Mouse (Mus musculus): Measurements from ENCODE around the gene St3gal5. TPM values are rescaled to one million over a fixed set of nuclear protein-coding genes. Genes with fewer than 3 reads are reported as not detected.
A peak's percentile ranks its signal among the peaks of the same experiment; 100 is the strongest.

St3gal5 gene
- polyA plus RNA-seq, 1 experiment from 2014 or later: 31.4 TPM

DNA sequence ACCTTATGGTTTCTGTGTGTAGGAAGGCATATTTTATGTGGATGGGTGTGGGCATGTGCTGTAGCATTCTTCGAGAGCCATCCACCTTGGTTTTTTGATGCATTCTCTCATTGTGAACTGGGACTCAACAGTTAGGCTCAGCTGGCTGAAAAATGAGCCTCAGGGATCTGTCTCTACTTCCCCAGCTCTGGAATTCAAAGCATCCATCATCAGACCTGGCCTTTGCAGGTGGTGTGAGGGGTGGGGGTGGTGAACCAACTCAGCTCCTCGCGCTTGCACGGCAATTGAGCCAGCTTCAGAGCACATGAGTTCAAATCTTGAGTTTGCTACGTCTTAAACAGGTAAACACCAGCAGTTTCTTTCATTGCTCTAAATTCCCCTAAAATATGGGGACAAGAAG is 7.5 kb upstream of the St3gal5 start:
- Histone ChIP-seq H3K27me3 (ENCODE audit: control insufficient read depth, insufficient read depth, low read length) (no peaks in the 10 kb centered on the region), H3K36me3 (ENCODE audit: control insufficient read depth, insufficient read depth, low read length) (no peaks in the 10 kb centered on the region), H3K9ac (ENCODE audit: low read depth, low read length) (no peak overlapping the region), H3K4me2 (replicated peaks; ENCODE audit: low read depth, low read length) (no peak overlapping the region), H3K9me3 (ENCODE audit: control insufficient read depth, low read length) (no peaks in the 10 kb centered on the region), H3K27ac (ENCODE audit: low read depth, low read length) (no peak overlapping the region), H3K4me1 (ENCODE audit: control insufficient read depth, insufficient read depth, low read length) (0 out of 2 replicates have a peak, but pooled peaks cover 8% of the 10 kb centered on the region), H3K4me3 (ENCODE audit: low read length) (no peak overlapping the region)
- no peak for ATAC-seq (ENCODE audit: low FRiP score, low TSS enrichment)
- 85% methylated on average over 5 of the region's 5 CpGs for WGBS

DNA sequence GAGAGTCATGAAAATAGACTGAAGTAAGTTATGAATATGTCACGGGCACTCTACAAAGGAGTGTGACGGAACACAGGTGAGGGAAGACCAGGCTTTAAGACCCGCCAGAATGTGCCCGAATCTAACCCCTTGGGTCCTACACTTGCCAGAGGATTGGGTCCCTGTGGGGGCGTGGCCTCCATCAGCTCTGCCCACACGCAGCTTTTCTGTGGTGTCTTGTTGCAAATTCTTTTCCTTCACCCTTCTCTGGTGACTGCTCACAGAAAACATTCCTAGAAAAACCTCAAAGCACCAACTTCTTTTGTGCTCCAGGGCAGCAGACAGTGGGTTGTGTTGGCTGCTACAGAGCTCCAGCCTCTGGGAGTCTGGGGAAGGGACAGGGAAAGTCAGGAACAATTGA is 6.4 kb upstream of the St3gal5 start:
- H3K27ac ChIP-seq (ENCODE audit: low read depth, low read length): no peak overlapping the region
- no peak overlapping the region for H3K9ac ChIP-seq (ENCODE audit: low read depth, low read length)
- H3K4me1 ChIP-seq (ENCODE audit: control insufficient read depth, insufficient read depth, low read length): peaks cover 14% of the 10 kb centered on the region
- ATAC-seq (ENCODE audit: low FRiP score, low TSS enrichment): peak; percentile 44; the same call in 1 of the 2 replicates
- WGBS: 41% methylated on average over 6 of the region's 6 CpGs
- H3K27me3 ChIP-seq (ENCODE audit: control insufficient read depth, insufficient read depth, low read length): no peaks in the 10 kb centered on the region
- H3K4me3 ChIP-seq (ENCODE audit: low read length): no peak overlapping the region
- no peaks in the 10 kb centered on the region for H3K36me3 ChIP-seq (ENCODE audit: control insufficient read depth, insufficient read depth, low read length)
- H3K4me2 ChIP-seq (replicated peaks; ENCODE audit: low read depth, low read length): no peak overlapping the region
- H3K9me3 ChIP-seq (ENCODE audit: control insufficient read depth, low read length): no peaks in the 10 kb centered on the region

DNA sequence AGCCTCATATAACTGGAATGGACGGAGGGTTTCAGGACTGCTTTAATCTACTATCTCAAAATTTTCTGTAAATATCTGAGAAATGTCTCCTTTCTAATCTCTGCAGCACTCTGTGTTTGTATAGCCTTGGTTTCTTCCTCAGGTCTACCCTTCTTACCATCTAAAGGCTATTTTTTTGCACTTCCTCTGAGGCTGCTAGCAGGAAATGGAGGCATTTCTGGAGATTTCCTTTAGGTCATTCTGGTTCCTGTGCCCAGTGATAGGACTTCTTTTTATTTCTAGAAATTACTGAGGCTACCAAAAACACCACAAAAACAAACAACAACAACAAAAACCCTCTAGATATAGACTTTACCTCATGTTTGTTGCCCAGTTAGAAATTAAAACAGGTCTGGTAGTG is 4.3 kb upstream of the St3gal5 start:
- Histone ChIP-seq H3K9ac (ENCODE audit: low read depth, low read length) (no peak overlapping the region), H3K4me2 (replicated peaks; ENCODE audit: low read depth, low read length) (no peak overlapping the region), H3K4me1 (ENCODE audit: control insufficient read depth, insufficient read depth, low read length) (peaks cover 18% of the 10 kb centered on the region), H3K9me3 (ENCODE audit: control insufficient read depth, low read length) (no peaks in the 10 kb centered on the region), H3K4me3 (ENCODE audit: low read length) (no peak overlapping the region), H3K36me3 (ENCODE audit: control insufficient read depth, insufficient read depth, low read length) (no peaks in the 10 kb centered on the region), H3K27ac (ENCODE audit: low read depth, low read length) (peak overlapping the region; percentile 19), H3K27me3 (ENCODE audit: control insufficient read depth, insufficient read depth, low read length) (no peaks in the 10 kb centered on the region)
- no peak for ATAC-seq (ENCODE audit: low FRiP score, low TSS enrichment)
- 83% methylated on average over 1 of the region's 1 CpGs for WGBS

DNA sequence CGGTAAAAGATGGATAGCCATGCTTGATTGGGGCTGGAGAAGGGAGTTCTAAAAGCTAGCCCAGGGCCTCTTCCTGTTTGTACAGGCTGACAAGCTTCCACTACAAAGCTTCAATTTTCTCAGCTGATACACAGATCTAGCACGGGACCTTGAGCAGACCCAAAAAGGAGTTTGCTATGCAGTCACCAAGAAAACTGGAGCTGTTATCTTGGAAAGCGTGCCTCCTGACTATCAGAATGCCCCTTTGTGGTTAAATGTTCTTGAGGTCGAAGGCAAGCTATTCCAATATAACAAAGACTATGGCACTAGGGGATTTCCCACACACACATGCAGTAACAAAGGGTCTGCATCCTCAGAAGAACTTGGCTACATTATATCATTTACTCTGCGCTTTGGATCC is 1.2 kb upstream of the St3gal5 start:
- H3K9ac ChIP-seq (ENCODE audit: low read depth, low read length): no peak overlapping the region
- no peaks in the 10 kb centered on the region for H3K27me3 ChIP-seq (ENCODE audit: control insufficient read depth, insufficient read depth, low read length)
- no peak for ATAC-seq (ENCODE audit: low FRiP score, low TSS enrichment)
- peak overlapping the region; percentile 48; the same call in 1 of the 2 replicates for H3K27ac ChIP-seq (ENCODE audit: low read depth, low read length)
- no peaks in the 10 kb centered on the region for H3K36me3 ChIP-seq (ENCODE audit: control insufficient read depth, insufficient read depth, low read length)
- no peak overlapping the region; the same call in 1 of the 2 replicates for H3K4me2 ChIP-seq (replicated peaks; ENCODE audit: low read depth, low read length)
- no peak overlapping the region for H3K4me3 ChIP-seq (ENCODE audit: low read length)
- no peaks in the 10 kb centered on the region for H3K9me3 ChIP-seq (ENCODE audit: control insufficient read depth, low read length)
- H3K4me1 ChIP-seq (ENCODE audit: control insufficient read depth, insufficient read depth, low read length): peaks cover 35% of the 10 kb centered on the region
- WGBS: 59% methylated on average over 5 of the region's 5 CpGs

DNA sequence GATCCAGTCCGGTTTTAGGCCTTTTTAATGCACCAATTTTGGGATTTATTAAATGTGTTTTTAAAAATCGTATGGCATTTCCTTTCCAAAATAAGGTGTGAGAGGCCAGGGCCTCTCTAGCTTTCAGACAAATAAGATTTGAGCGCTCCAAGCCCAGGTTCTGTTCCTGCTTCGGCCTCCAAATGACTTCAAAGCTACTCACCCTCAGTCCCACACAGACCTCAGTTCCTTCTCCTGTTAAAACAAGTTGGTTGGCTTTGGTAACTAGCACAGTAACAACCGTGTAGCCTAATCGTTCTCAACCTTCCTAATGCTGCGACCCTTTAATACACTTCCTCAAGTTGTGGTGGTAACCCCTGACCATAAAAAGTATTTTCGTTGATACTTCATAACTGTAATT is 723 bp upstream of the St3gal5 start:
- no peak for ATAC-seq (ENCODE audit: low FRiP score, low TSS enrichment)
- Histone ChIP-seq H3K27me3 (ENCODE audit: control insufficient read depth, insufficient read depth, low read length) (no peaks in the 10 kb centered on the region), H3K36me3 (ENCODE audit: control insufficient read depth, insufficient read depth, low read length) (no peaks in the 10 kb centered on the region), H3K9ac (ENCODE audit: low read depth, low read length) (peak overlapping the region; percentile 60; the same call in 1 of the 2 replicates), H3K27ac (ENCODE audit: low read depth, low read length) (peak overlapping the region; percentile 48; the same call in 1 of the 2 replicates), H3K9me3 (ENCODE audit: control insufficient read depth, low read length) (no peaks in the 10 kb centered on the region), H3K4me3 (ENCODE audit: low read length) (peak overlapping the region; percentile 64), H3K4me2 (replicated peaks; ENCODE audit: low read depth, low read length) (peak overlapping the region; percentile 85), H3K4me1 (ENCODE audit: control insufficient read depth, insufficient read depth, low read length) (peaks cover 36% of the 10 kb centered on the region)
- 53% methylated on average over 8 of the region's 8 CpGs for WGBS

DNA sequence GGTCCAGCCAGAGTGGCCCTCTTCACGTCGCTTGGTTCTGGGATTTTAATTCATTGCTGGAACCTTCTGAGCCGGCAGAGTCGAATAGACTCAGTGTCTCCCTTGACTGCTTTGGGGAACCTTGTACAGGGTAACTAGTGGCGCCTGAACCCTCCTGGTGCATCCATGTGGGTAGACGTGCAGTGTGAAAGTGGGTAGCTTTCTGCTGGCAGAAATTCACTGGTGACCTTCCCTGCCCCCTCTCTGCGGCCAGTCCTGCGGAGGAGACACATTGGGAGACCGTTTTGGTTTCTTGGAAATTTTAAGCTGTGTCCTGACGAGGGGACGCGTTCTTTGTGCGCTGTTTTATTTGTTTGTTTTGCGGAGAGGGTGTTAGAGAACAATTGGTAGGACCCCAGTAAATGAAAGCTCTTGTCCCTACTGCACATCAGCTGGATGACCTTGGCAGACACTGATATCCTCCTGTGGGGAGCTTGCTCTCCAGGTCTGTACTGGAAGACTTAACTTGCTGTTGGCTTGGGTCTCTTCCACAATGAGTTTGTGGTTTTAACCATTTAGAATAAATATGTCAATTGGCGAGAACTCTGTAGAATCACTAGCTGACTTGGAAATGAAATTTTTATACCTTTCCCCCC is 746 bp downstream of the St3gal5 start:
- peak overlapping the region; percentile 81 for H3K9ac ChIP-seq (ENCODE audit: low read depth, low read length)
- no peaks in the 10 kb centered on the region for H3K27me3 ChIP-seq (ENCODE audit: control insufficient read depth, insufficient read depth, low read length)
- peak overlapping the region; percentile 85 for H3K4me2 ChIP-seq (replicated peaks; ENCODE audit: low read depth, low read length)
- H3K4me1 ChIP-seq (ENCODE audit: control insufficient read depth, insufficient read depth, low read length): peaks cover 33% of the 10 kb centered on the region
- 3% methylated on average over 15 of the region's 15 CpGs for WGBS
- peak overlapping the region; percentile 71; the same call in 1 of the 2 replicates for H3K27ac ChIP-seq (ENCODE audit: low read depth, low read length)
- peak overlapping the region; percentile 64 for H3K4me3 ChIP-seq (ENCODE audit: low read length)
- H3K36me3 ChIP-seq (ENCODE audit: control insufficient read depth, insufficient read depth, low read length): no peaks in the 10 kb centered on the region
- ATAC-seq (ENCODE audit: low FRiP score, low TSS enrichment): no peak
- H3K9me3 ChIP-seq (ENCODE audit: control insufficient read depth, low read length): no peaks in the 10 kb centered on the region

DNA sequence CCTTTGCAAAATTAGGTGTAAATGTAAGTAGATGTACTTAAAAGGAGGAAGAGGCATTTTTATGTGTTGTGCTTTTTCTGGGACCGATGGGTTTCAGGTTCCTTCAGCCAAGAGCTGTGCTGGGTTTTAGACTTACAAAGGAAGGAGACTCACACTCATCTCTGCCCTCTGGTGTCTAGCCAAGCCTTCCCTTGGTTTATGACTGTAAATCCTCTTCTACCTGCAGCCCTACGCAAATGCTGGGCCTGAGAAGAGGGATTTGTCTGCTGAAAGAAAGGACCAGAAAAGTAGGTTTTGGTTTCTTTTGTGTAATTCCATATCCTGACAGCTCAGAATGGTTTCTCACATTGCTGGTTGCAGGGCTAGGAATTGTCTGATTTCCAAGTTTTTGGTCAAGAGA is 1.3 kb downstream of the St3gal5 start:
- H3K4me3 ChIP-seq (ENCODE audit: low read length): peak overlapping the region; percentile 64
- no peaks in the 10 kb centered on the region for H3K36me3 ChIP-seq (ENCODE audit: control insufficient read depth, insufficient read depth, low read length)
- peak overlapping the region; percentile 81; the same call in 1 of the 2 replicates for H3K9ac ChIP-seq (ENCODE audit: low read depth, low read length)
- H3K4me2 ChIP-seq (replicated peaks; ENCODE audit: low read depth, low read length): peak overlapping the region; percentile 85
- no peaks in the 10 kb centered on the region for H3K9me3 ChIP-seq (ENCODE audit: control insufficient read depth, low read length)
- WGBS: 24% methylated on average over 2 of the region's 2 CpGs
- H3K27ac ChIP-seq (ENCODE audit: low read depth, low read length): no peak overlapping the region
- H3K4me1 ChIP-seq (ENCODE audit: control insufficient read depth, insufficient read depth, low read length): peaks cover 33% of the 10 kb centered on the region
- no peaks in the 10 kb centered on the region for H3K27me3 ChIP-seq (ENCODE audit: control insufficient read depth, insufficient read depth, low read length)
- no peak for ATAC-seq (ENCODE audit: low FRiP score, low TSS enrichment)

DNA sequence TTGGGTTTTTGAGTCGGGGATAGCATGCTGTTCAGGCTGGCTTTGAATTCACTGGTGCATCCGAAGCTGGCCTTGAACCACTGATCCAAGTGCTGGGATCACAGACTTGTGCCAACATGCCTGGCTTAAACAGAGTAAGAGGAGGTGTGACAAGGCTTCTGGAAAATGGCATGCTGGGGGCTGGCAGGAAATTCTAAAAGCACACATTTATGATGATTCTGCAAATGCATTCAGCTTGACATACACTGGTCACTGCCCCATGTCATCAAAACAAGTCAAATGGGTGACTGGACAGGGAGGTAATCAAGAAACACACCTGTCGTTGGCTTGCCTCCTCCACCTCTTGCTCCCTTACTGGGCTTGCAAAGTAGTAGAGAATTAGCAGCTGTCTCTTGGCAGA is 1.9 kb downstream of the St3gal5 start:
- WGBS: 54% methylated on average over 3 of the region's 3 CpGs
- H3K4me3 ChIP-seq (ENCODE audit: low read length): no peak overlapping the region
- no peaks in the 10 kb centered on the region for H3K27me3 ChIP-seq (ENCODE audit: control insufficient read depth, insufficient read depth, low read length)
- peak overlapping the region; percentile 85; the same call in 1 of the 2 replicates for H3K4me2 ChIP-seq (replicated peaks; ENCODE audit: low read depth, low read length)
- ATAC-seq (ENCODE audit: low FRiP score, low TSS enrichment): no peak
- no peaks in the 10 kb centered on the region for H3K36me3 ChIP-seq (ENCODE audit: control insufficient read depth, insufficient read depth, low read length)
- no peaks in the 10 kb centered on the region for H3K9me3 ChIP-seq (ENCODE audit: control insufficient read depth, low read length)
- H3K27ac ChIP-seq (ENCODE audit: low read depth, low read length): no peak overlapping the region
- H3K4me1 ChIP-seq (ENCODE audit: control insufficient read depth, insufficient read depth, low read length): peaks cover 33% of the 10 kb centered on the region
- no peak overlapping the region for H3K9ac ChIP-seq (ENCODE audit: low read depth, low read length)

DNA sequence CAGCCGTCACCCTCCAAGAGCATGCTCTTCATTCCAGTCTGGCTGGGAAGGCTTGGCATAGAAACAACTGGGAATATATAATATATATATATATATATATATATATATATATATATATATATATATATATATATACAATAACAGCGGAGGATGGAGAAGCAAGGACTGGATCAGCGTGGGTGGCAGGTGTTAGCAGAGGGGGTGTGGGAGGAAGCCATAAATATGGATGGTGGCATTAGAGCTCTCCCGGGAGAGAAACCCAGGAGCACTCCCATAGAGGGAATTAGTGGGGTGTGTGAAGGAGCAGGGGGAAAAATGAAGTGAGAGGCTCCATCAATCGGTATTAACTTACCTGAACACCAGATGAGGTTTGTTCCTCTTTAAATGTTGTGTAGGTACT is 2.8 kb downstream of the St3gal5 start:
- Histone ChIP-seq H3K36me3 (ENCODE audit: control insufficient read depth, insufficient read depth, low read length) (no peaks in the 10 kb centered on the region), H3K9ac (ENCODE audit: low read depth, low read length) (no peak overlapping the region), H3K9me3 (ENCODE audit: control insufficient read depth, low read length) (no peaks in the 10 kb centered on the region), H3K27ac (ENCODE audit: low read depth, low read length) (no peak overlapping the region), H3K4me1 (ENCODE audit: control insufficient read depth, insufficient read depth, low read length) (peaks cover 33% of the 10 kb centered on the region), H3K4me3 (ENCODE audit: low read length) (no peak overlapping the region), H3K4me2 (replicated peaks; ENCODE audit: low read depth, low read length) (no peak overlapping the region), H3K27me3 (ENCODE audit: control insufficient read depth, insufficient read depth, low read length) (no peaks in the 10 kb centered on the region)
- ATAC-seq (ENCODE audit: low FRiP score, low TSS enrichment): no peak
- 28% methylated on average over 5 of the region's 5 CpGs for WGBS

Measured in kidney, embryonic 14.5 days (tissue).